Mouse (Mus musculus): ENCODE data around the gene Slco4a1. TPM values are rescaled to one million over a fixed set of nuclear protein-coding genes. Genes with fewer than 3 reads are reported as not detected.

Slco4a1 gene
- polyA plus RNA-seq, 1 experiment from 2014 or later, result 0.21 TPM

DNA sequence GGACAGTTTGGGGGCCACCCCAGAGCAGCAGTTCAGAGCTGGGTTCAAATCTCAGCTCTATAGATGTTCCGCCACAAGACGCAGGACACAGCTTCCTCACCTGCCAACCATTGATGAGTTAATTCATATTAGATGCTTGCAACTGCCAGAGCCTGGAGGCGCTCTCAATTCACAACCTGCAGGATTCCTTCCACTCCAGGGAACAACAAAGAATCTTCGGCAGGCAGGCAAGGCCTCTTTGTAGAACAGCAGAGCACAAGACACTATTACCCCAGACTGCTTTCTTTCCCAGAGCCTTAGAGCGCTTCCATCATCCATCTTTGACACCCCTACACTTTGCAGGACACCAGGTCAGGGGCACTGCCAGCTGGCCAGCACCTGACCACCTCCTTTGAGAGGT lies 50.2 kb downstream of the Slco4a1 start:
- no peaks in the 10 kb centered on the region for H3K36me3 ChIP-seq (ENCODE audit: insufficient read depth, low read length)
- no peak overlapping the region for H3K27ac ChIP-seq (ENCODE audit: low read length)
- no peak for TF ChIP-seq EP300 (IDR thresholded peaks at IDR 0.05)
- TF ChIP-seq CTCF (IDR thresholded peaks at IDR 0.05), result no peak
- no peak overlapping the region for H3K4me2 ChIP-seq (replicated peaks; ENCODE audit: low read depth, low read length)
- DNase-seq (ENCODE audit: low spot score) (no peak), ATAC-seq (no peak)
- H3K4me1 ChIP-seq (ENCODE audit: insufficient read depth, low read depth, low read length), result no peaks in the 10 kb centered on the region
- 0 out of 2 replicates have a peak, but pooled peaks cover under 1% of the 10 kb centered on the region for H3K27me3 ChIP-seq (replicated peaks; ENCODE audit: insufficient read depth, low read length)
- 79% methylated on average over 5 of the region's 5 CpGs for WGBS
- H3K9me3 ChIP-seq (ENCODE audit: low read length), result no peaks in the 10 kb centered on the region
- H3K9ac ChIP-seq (replicated peaks; ENCODE audit: low read depth), result no peak overlapping the region
- no peak overlapping the region for H3K4me3 ChIP-seq (ENCODE audit: low read depth, low read length)

DNA sequence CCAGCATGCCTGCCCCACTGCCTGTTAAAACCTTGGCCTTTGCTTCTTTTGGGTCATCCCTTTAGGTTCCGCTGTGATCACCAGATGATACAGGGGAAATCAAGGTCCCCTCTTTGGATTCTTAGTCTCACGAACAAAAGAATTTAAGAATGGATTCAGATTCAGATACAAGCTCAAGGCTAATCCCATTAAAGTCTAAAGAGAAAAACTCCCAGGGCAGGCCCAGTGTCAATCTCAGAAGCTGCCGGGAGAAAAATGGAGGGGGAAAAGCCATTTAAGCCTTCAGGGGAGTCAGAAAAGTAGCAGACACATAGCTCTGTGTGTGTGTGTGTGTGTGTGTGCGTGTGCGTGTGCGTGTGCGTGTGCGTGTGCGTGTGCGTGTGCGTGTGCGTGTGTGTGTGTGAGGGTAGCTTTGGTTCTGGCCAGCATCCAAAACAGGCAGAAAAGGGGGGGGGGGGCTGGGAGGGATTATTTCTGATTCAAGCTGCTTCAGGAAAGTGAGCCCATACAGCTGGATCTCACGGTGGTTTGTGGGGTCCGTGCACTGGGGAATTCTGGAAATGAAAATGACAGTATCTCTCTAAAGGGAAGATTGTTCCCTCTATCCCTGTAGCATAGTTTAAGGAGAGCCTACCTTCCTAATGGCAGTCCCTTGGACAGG lies 52.5 kb downstream of the Slco4a1 start:
- Histone ChIP-seq H3K9ac (replicated peaks; ENCODE audit: low read depth) (no peak overlapping the region), H3K27ac (ENCODE audit: low read length) (no peak overlapping the region), H3K9me3 (ENCODE audit: low read length) (no peaks in the 10 kb centered on the region), H3K4me2 (replicated peaks; ENCODE audit: low read depth, low read length) (no peak overlapping the region), H3K4me3 (ENCODE audit: low read depth, low read length) (no peak overlapping the region), H3K27me3 (replicated peaks; ENCODE audit: insufficient read depth, low read length) (no peaks in the 10 kb centered on the region), H3K36me3 (ENCODE audit: insufficient read depth, low read length) (no peaks in the 10 kb centered on the region), H3K4me1 (ENCODE audit: insufficient read depth, low read depth, low read length) (no peaks in the 10 kb centered on the region)
- DNase-seq (ENCODE audit: low spot score), result no peak
- no peak for ATAC-seq
- TF ChIP-seq EP300 (IDR thresholded peaks at IDR 0.05) (no peak), CTCF (IDR thresholded peaks at IDR 0.05) (no peak)
- WGBS, result 85% methylated on average over 14 of the region's 14 CpGs

DNA sequence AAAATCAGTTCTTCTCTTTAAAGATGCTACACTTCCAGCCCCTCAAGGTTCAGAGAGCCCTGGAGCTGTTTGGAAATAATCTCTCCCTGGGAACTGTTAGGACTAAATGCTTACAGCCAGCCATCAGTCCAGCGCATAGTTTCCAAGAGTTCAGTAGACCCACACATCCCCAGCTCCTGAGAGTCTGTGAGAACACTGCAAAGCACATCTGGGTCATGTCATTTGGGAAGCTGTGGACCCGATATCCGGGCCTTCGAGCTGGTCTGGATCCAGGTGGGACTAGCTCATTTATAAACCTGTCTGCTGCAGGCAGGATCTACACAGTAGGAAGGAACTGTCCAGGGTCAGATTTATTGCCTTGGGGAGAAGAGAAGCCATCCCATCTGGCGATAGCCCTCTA lies 54.8 kb downstream of the Slco4a1 start:
- ATAC-seq (no peak), DNase-seq (ENCODE audit: low spot score) (no peak)
- TF ChIP-seq EP300 (IDR thresholded peaks at IDR 0.05), result no peak
- TF ChIP-seq CTCF (IDR thresholded peaks at IDR 0.05), result no peak
- no peak overlapping the region for H3K9ac ChIP-seq (replicated peaks; ENCODE audit: low read depth)
- WGBS, result 75% methylated on average over 5 of the region's 5 CpGs
- no peaks in the 10 kb centered on the region for H3K4me1 ChIP-seq (ENCODE audit: insufficient read depth, low read depth, low read length)
- no peak overlapping the region for H3K4me3 ChIP-seq (ENCODE audit: low read depth, low read length)
- no peaks in the 10 kb centered on the region for H3K36me3 ChIP-seq (ENCODE audit: insufficient read depth, low read length)
- H3K27me3 ChIP-seq (replicated peaks; ENCODE audit: insufficient read depth, low read length), result no peaks in the 10 kb centered on the region
- H3K27ac ChIP-seq (ENCODE audit: low read length), result no peak overlapping the region
- no peak overlapping the region for H3K4me2 ChIP-seq (replicated peaks; ENCODE audit: low read depth, low read length)
- H3K9me3 ChIP-seq (ENCODE audit: low read length), result no peaks in the 10 kb centered on the region

DNA sequence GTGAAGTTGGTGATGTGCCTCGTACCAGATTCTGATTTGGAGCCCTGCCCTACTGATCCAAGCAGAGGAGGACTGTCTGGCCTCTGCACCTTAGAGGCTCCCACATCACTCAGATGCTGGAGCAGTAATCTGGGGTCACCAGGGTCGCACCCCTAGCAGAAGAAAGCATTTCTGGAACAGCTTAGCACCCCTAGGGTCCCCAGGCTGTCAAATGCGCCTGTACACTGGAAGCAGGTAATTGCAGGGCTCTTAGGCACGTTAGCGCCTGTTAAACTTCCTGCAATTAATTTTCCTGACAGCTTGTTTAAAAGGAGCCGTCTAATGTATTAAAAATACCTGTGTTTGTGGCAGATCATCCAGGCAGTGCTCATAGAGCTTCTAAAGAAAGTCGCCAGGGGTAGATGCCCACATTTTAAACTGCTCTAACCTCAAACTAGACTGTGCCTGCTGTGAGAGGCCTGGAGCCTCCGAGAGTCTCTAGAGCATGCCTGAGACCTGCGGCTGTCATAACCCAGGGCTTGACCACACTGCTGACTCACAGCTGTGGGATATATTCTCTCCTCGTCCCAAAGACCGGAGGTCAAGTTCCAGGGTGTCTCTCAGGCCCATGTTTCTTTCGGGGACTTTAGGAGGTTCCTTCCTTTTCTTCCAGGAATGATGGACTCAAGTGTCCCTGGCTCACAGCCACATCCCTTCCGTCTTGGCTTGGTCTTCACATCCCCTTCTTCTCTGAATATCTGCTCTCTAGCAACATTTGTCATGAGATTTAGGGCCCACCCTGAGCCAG lies 56.0 kb downstream of the Slco4a1 start:
- H3K27ac ChIP-seq (ENCODE audit: low read length), result no peak overlapping the region

DNA sequence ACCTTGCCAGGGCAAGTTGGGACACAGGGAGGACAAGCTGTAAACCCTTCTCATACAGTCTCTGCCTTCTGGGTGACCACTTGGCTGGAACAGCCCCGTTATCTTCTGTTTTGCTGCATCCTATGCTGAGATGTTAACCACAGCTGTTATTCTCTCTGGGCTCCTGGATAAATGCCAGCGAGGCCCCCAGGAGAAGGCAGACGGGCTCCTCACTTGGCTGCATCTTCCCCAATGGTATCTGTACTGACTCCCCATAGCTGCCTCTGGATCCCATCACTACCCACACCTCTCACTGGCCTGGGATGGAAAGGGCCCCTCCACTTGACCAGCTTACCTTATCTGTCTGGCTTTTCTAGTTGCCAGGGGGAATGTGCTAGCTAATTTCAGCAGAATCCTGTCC lies 57.0 kb downstream of the Slco4a1 start:
- H3K27ac ChIP-seq (ENCODE audit: low read length), result no peak overlapping the region
- H3K27me3 ChIP-seq (replicated peaks; ENCODE audit: insufficient read depth, low read length), result no peaks in the 10 kb centered on the region
- ATAC-seq (no peak), DNase-seq (ENCODE audit: low spot score) (no peak)
- H3K9me3 ChIP-seq (ENCODE audit: low read length), result no peaks in the 10 kb centered on the region
- H3K4me3 ChIP-seq (ENCODE audit: low read depth, low read length), result no peak overlapping the region
- H3K4me2 ChIP-seq (replicated peaks; ENCODE audit: low read depth, low read length), result no peak overlapping the region
- 31% methylated on average over 3 of the region's 3 CpGs for WGBS
- no peaks in the 10 kb centered on the region for H3K4me1 ChIP-seq (ENCODE audit: insufficient read depth, low read depth, low read length)
- no peaks in the 10 kb centered on the region for H3K36me3 ChIP-seq (ENCODE audit: insufficient read depth, low read length)
- H3K9ac ChIP-seq (replicated peaks; ENCODE audit: low read depth), result no peak overlapping the region
- TF ChIP-seq EP300 (IDR thresholded peaks at IDR 0.05) (no peak), CTCF (IDR thresholded peaks at IDR 0.05) (no peak)

More for the DNA sequence above, 56.0 kb downstream of the Slco4a1 start:
- H3K4me1 ChIP-seq (ENCODE audit: insufficient read depth, low read depth, low read length), result no peaks in the 10 kb centered on the region
- TF ChIP-seq CTCF (IDR thresholded peaks at IDR 0.05), result no peak
- TF ChIP-seq EP300 (IDR thresholded peaks at IDR 0.05), result no peak
- no peak overlapping the region for H3K4me2 ChIP-seq (replicated peaks; ENCODE audit: low read depth, low read length)
- H3K4me3 ChIP-seq (ENCODE audit: low read depth, low read length), result no peak overlapping the region
- DNase-seq (ENCODE audit: low spot score) (no peak), ATAC-seq (no peak)
- H3K27me3 ChIP-seq (replicated peaks; ENCODE audit: insufficient read depth, low read length), result no peaks in the 10 kb centered on the region
- no peaks in the 10 kb centered on the region for H3K9me3 ChIP-seq (ENCODE audit: low read length)
- WGBS, result 33% methylated on average over 13 of the region's 13 CpGs
- H3K9ac ChIP-seq (replicated peaks; ENCODE audit: low read depth), result no peak overlapping the region
- no peaks in the 10 kb centered on the region for H3K36me3 ChIP-seq (ENCODE audit: insufficient read depth, low read length)

DNA sequence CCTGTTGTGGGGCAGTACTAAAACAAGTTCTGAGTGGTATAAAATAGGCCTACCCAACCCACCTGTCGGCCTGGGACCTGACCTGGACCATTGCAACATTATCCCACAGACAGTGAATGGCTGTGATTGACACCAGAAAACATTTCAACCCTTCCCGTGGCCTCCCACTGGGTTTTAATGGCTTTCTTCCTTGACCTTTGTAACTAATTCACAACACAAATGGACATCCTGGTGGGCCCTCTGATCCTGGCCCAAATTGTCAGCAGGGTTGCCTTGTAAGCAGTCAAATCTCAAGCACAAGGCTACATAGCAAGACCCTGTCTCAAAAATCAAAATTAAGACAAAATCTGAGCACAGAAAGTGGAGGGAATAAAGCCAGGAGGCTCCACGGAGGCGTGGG lies 57.8 kb downstream of the Slco4a1 start:
- no peak for TF ChIP-seq EP300 (IDR thresholded peaks at IDR 0.05)
- no peak for TF ChIP-seq CTCF (IDR thresholded peaks at IDR 0.05)
- no peaks in the 10 kb centered on the region for H3K36me3 ChIP-seq (ENCODE audit: insufficient read depth, low read length)
- H3K27ac ChIP-seq (ENCODE audit: low read length), result no peak overlapping the region
- no peak for DNase-seq (ENCODE audit: low spot score)
- H3K4me2 ChIP-seq (replicated peaks; ENCODE audit: low read depth, low read length), result no peak overlapping the region
- no peak for ATAC-seq
- no peaks in the 10 kb centered on the region for H3K4me1 ChIP-seq (ENCODE audit: insufficient read depth, low read depth, low read length)
- H3K9me3 ChIP-seq (ENCODE audit: low read length), result no peaks in the 10 kb centered on the region
- no peak overlapping the region for H3K4me3 ChIP-seq (ENCODE audit: low read depth, low read length)
- no peak overlapping the region for H3K9ac ChIP-seq (replicated peaks; ENCODE audit: low read depth)
- no peaks in the 10 kb centered on the region for H3K27me3 ChIP-seq (replicated peaks; ENCODE audit: insufficient read depth, low read length)
- whole genome bisulfite sequencing, result 63% methylated on average over 4 of the region's 4 CpGs
